16 mouse cellular contexts compared by ENCODE assay signal in genomic region chr5:144372177-144372576, GRCm38 (mm10). TPM values are rescaled to one million over a fixed set of nuclear protein-coding genes. Genes with fewer than 3 reads are reported as not detected.
DNase-seq lines count a peak whose midpoint lies in the region; ATAC-seq and TF ChIP-seq lines count a peak whose summit lies in the region.
"Had no signal": no experiment of that assay in that cellular context is flagged by ENCODE, and none has a peak within 500 bp of the region (broad histone marks: within the 10 kb centered on the region; RNA-seq: fewer than 3 reads in every experiment).

No protein-coding gene starts in this region.

- H3K9me3 ChIP-seq in stomach, embryonic 16.5 days (replicated peaks; ENCODE audit: control insufficient read depth, low read length) = no peaks in the 10 kb centered on the region
- H3K9me3 ChIP-seq: embryonic facial prominence, embryonic 13.5 days; forebrain, embryonic 13.5 days; midbrain, embryonic 13.5 days; neural tube, embryonic 12.5 days had no signal

- H3K36me3 ChIP-seq in liver, adult 2 months (ENCODE audit: control insufficient read depth, insufficient read depth, low read length) = no peaks in the 10 kb centered on the region
- no peaks in the 10 kb centered on the region for H3K36me3 ChIP-seq in stomach, embryonic 16.5 days (ENCODE audit: control insufficient read depth, insufficient read depth, low read length)
- H3K36me3 ChIP-seq: embryonic facial prominence, embryonic 13.5 days; midbrain, embryonic 13.5 days; neural tube, embryonic 12.5 days had no signal

- no peak for TF ChIP-seq POLR2A in liver, adult 2 months (IDR thresholded peaks at IDR 0.05; ENCODE audit: extremely low read depth, insufficient read depth, low read length)

- no peaks in the 10 kb centered on the region for H3K79me2 ChIP-seq in liver, adult 2 months (ENCODE audit: control insufficient read depth, insufficient read depth, low read length)

- ATAC-seq in stomach, embryonic 16.5 days (ENCODE audit: insufficient read depth, low FRiP score) = peak; percentile 83
- no peak for ATAC-seq in megakaryocyte, adult 5-6 weeks (ENCODE audit: poor library complexity, severe bottlenecking)
- ATAC-seq: forebrain, embryonic 13.5 days; midbrain, embryonic 13.5 days had no signal

- H3K27me3 ChIP-seq in liver, adult 2 months (ENCODE audit: control insufficient read depth, insufficient read depth, low read length) = no peaks in the 10 kb centered on the region
- no peaks in the 10 kb centered on the region for H3K27me3 ChIP-seq in stomach, embryonic 16.5 days (ENCODE audit: control insufficient read depth, insufficient read depth, low read length)
- H3K27me3 ChIP-seq: embryonic facial prominence, embryonic 13.5 days; forebrain, embryonic 13.5 days; midbrain, embryonic 13.5 days; neural tube, embryonic 12.5 days had no signal

- no peak overlapping the region for H3K9ac ChIP-seq in liver, adult 2 months (ENCODE audit: low read depth, low read length)
- no peak overlapping the region for H3K9ac ChIP-seq in stomach, embryonic 16.5 days (ENCODE audit: low read length)
- H3K9ac ChIP-seq: embryonic facial prominence, embryonic 13.5 days; forebrain, embryonic 13.5 days; lung, embryonic 14.5 days; midbrain, embryonic 13.5 days; neural tube, embryonic 12.5 days had no signal

- peaks cover 18% of the 10 kb centered on the region for H3K4me1 ChIP-seq in liver, adult 2 months (ENCODE audit: control insufficient read depth, insufficient read depth, low read length)
- H3K4me1 ChIP-seq in stomach, embryonic 16.5 days (ENCODE audit: control insufficient read depth, insufficient read depth, low read length) = 0 out of 2 replicates have a peak, but pooled peaks cover 4% of the 10 kb centered on the region
- H3K4me1 ChIP-seq: embryonic facial prominence, embryonic 13.5 days; forebrain, embryonic 13.5 days; midbrain, embryonic 13.5 days; neural tube, embryonic 12.5 days had no signal

- no peak overlapping the region for H3K4me3 ChIP-seq in liver, adult 2 months (ENCODE audit: insufficient read depth, low read depth, low read length)
- no peak overlapping the region for H3K4me3 ChIP-seq in stomach, embryonic 16.5 days (replicated peaks; ENCODE audit: low read length)
- H3K4me3 ChIP-seq: embryonic facial prominence, embryonic 13.5 days; forebrain, embryonic 13.5 days; midbrain, embryonic 13.5 days; neural tube, embryonic 12.5 days had no signal

- no peak overlapping the region for H3K4me2 ChIP-seq in stomach, embryonic 16.5 days (ENCODE audit: low read depth, low read length)
- H3K4me2 ChIP-seq: embryonic facial prominence, embryonic 13.5 days; forebrain, embryonic 13.5 days; lung, embryonic 14.5 days; midbrain, embryonic 13.5 days; neural tube, embryonic 12.5 days had no signal

- H3K27ac ChIP-seq in liver, adult 2 months (replicated peaks; ENCODE audit: insufficient read depth, low read depth, low read length) = peak overlapping the region; percentile 85
- H3K27ac ChIP-seq in stomach, embryonic 16.5 days (ENCODE audit: low read length) = peak overlapping the region; percentile 23; the same call in 1 of the 2 replicates
- H3K27ac ChIP-seq: embryonic facial prominence, embryonic 13.5 days; forebrain, embryonic 13.5 days; midbrain, embryonic 13.5 days; neural tube, embryonic 12.5 days had no signal

- no peak for TF ChIP-seq CTCF in liver, adult 2 months (IDR thresholded peaks at IDR 0.05; ENCODE audit: low read depth, low read length)

- WGBS in liver, adult 2 months = 16% methylated on average over 2 of the region's 2 CpGs
- 43% methylated on average over 2 of the region's 2 CpGs for WGBS in stomach, embryonic 16.5 days

- DNase-seq in kidney, adult 9 months = peak; percentile 32
- no peak for DNase-seq in kidney, postnatal 14 days
- DNase-seq in adrenal gland, postnatal 10 days = peak; percentile 36
- peak; percentile 100 for DNase-seq in liver, adult 2 months (ENCODE audit: extremely low read depth, low read depth, low spot score)
- no peak for DNase-seq in layer of hippocampus, adult 18-20 months (ENCODE audit: low spot score in 2 of 2)
- no peak for DNase-seq in embryo, embryonic 11 days
- DNase-seq: cerebellum, adult 9-10 months; kidney, adult 18-20 months; lung, embryonic 14.5 days; retina, postnatal 1 day had no signal

RNA-seq across cellular contexts. Expression of gene Baiap2l1, which starts 14.3 kb away (rescaled TPM):
- 1 to 10 TPM; 3.7 to 6.8 TPM for total RNA-seq in adrenal gland, postnatal 10 days (2021)
- 7.9 and 11.7 TPM in 2 replicates for total RNA-seq in liver, adult 2 months (2014; rRNA removed)
- 7.7 and 10.3 TPM in 2 replicates for polyA plus RNA-seq in liver, adult 2 months (2012; rRNA removed)
- 19.3 and 22.6 TPM in 2 replicates for polyA plus RNA-seq in stomach, embryonic 16.5 days (2015; fragmentation: Nextera tagmentation; extraction: Ambion mirVana)
- not detected in 2 replicates for total RNA-seq in megakaryocyte, adult 5-6 weeks (2015)
- total RNA-seq in megakaryocyte, adult 5-6 weeks (2017) = not detected in 2 replicates
- under 1 TPM; 0.46 to 0.87 TPM for total RNA-seq in layer of hippocampus, adult 18-20 months (2021)

Comparison
In these comparisons a context has a peak if more than half of its experiments do, and no peak if none do; other contexts are left out.
1. DNase-seq: peak in kidney, adult 9 months (single experiment), adrenal gland, postnatal 10 days (single experiment) and liver, adult 2 months (single experiment); none in kidney, postnatal 14 days (single experiment), layer of hippocampus, adult 18-20 months (0 of 2) and embryo, embryonic 11 days (single experiment).